Mouse (Mus musculus): Measurements from ENCODE around the gene 1700006A11Rik. TPM values are rescaled to one million over a fixed set of nuclear protein-coding genes. Genes with fewer than 3 reads are reported as not detected.
"Not testable (repeated sequence)": the region's sequence is repeated elsewhere in the genome, so short reads cannot be mapped to it uniquely, and the experiment has no call there.

Gene 1700006A11Rik
- polyA plus RNA-seq (2012; rRNA removed) (not detected in 2 replicates), polyA plus RNA-seq (2014; fragmentation: Nextera tagmentation; extraction: Ambion mirVana) (not detected in 2 replicates)

- Histone ChIP-seq H3K27me3 (ENCODE audit: control insufficient read depth, insufficient read depth, low read length) (no peaks in the 10 kb centered on the region), H3K4me2 (replicated peaks; ENCODE audit: low read depth, low read length, severe bottlenecking) (no peak within 1 kb of the TSS), H3K9ac (ENCODE audit: low read depth, low read length, severe bottlenecking) (no peak within 1 kb of the TSS), H3K9me3 (ENCODE audit: control insufficient read depth, low read length) (no peaks in the 10 kb centered on the region), H3K4me3 (replicated peaks; ENCODE audit: low read length) (no peak within 1 kb of the TSS), H3K36me3 (ENCODE audit: control insufficient read depth, insufficient read depth, low read length) (no peaks in the 10 kb centered on the region), H3K27ac (replicated peaks; ENCODE audit: low read depth, low read length) (no peak within 1 kb of the TSS), H3K4me1 (ENCODE audit: control insufficient read depth, insufficient read depth, low read length) (no peaks in the 10 kb centered on the region)
- ATAC-seq (ENCODE audit: low FRiP score, low read depth), result no peak
- no peak for TF ChIP-seq POLR2A (IDR thresholded peaks at IDR 0.05; ENCODE audit: borderline replicate concordance, extremely low read depth, insufficient read depth, insufficient read length)
- no peak for DNase-seq (ENCODE audit: low spot score)
- WGBS, result 91% methylated on average over 1 of the region's 1 CpGs
These were observed at the start of gene 1700006A11Rik for GRCm38 (mm10) chr3:124425940-124426339. Gene 1700006A11Rik (minus strand): TSS chr3:124426040.

GRCm38 (mm10) chr3:124474291-124474690 is 48.5 kb upstream of the 1700006A11Rik start:
- not testable (repeated sequence) for H3K27me3 ChIP-seq (ENCODE audit: control insufficient read depth, insufficient read depth, low read length); H3K4me1 ChIP-seq (ENCODE audit: control insufficient read depth, insufficient read depth, low read length); H3K9me3 ChIP-seq (ENCODE audit: control insufficient read depth, low read length); H3K9ac ChIP-seq (ENCODE audit: low read depth, low read length, severe bottlenecking); H3K4me3 ChIP-seq (replicated peaks; ENCODE audit: low read length); DNase-seq (ENCODE audit: low spot score); H3K27ac ChIP-seq (replicated peaks; ENCODE audit: low read depth, low read length); H3K4me2 ChIP-seq (replicated peaks; ENCODE audit: low read depth, low read length, severe bottlenecking); H3K36me3 ChIP-seq (ENCODE audit: control insufficient read depth, insufficient read depth, low read length); ATAC-seq (ENCODE audit: low FRiP score, low read depth)
- WGBS, result 94% methylated on average over 5 of the region's 5 CpGs

GRCm38 (mm10) chr3:124466102-124466730 is 40.4 kb upstream of the 1700006A11Rik start:
- H3K36me3 ChIP-seq (ENCODE audit: control insufficient read depth, insufficient read depth, low read length), result no peaks in the 10 kb centered on the region
- no peaks in the 10 kb centered on the region for H3K9me3 ChIP-seq (ENCODE audit: control insufficient read depth, low read length)
- no peak for DNase-seq (ENCODE audit: low spot score)
- no peak overlapping the region for H3K27ac ChIP-seq (replicated peaks; ENCODE audit: low read depth, low read length)
- no peak for TF ChIP-seq POLR2A (IDR thresholded peaks at IDR 0.05; ENCODE audit: borderline replicate concordance, extremely low read depth, insufficient read depth, insufficient read length)
- H3K27me3 ChIP-seq (ENCODE audit: control insufficient read depth, insufficient read depth, low read length), result no peaks in the 10 kb centered on the region
- H3K4me1 ChIP-seq (ENCODE audit: control insufficient read depth, insufficient read depth, low read length), result no peaks in the 10 kb centered on the region
- H3K4me3 ChIP-seq (replicated peaks; ENCODE audit: low read length), result no peak overlapping the region
- 88% methylated on average over 6 of the region's 6 CpGs for WGBS
- no peak overlapping the region for H3K4me2 ChIP-seq (replicated peaks; ENCODE audit: low read depth, low read length, severe bottlenecking)
- ATAC-seq (ENCODE audit: low FRiP score, low read depth), result no peak
- no peak overlapping the region for H3K9ac ChIP-seq (ENCODE audit: low read depth, low read length, severe bottlenecking)

DNA sequence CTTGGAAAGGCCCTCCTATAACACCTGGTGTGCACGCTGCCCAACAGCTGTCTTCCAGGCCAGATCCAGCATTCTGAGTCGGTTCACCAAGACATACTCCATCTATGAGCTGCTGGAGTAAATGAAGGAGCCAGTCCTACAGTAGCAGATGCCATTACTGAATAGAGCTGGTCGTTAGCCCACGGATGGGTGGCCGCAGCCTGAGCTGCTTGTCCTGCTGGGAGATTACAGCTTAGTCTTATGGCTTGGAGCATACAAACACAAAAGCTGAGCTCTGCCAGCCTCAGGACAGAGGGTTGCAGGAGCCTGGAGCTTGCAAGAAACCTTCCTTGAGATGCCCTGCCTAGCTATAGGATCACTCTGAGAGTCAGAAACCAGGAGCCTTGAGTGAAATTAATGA is 33.6 kb downstream of the 1700006A11Rik start:
- H3K27ac ChIP-seq (replicated peaks; ENCODE audit: low read depth, low read length), result no peak overlapping the region
- TF ChIP-seq POLR2A (IDR thresholded peaks at IDR 0.05; ENCODE audit: borderline replicate concordance, extremely low read depth, insufficient read depth, insufficient read length), result no peak
- no peaks in the 10 kb centered on the region for H3K9me3 ChIP-seq (ENCODE audit: control insufficient read depth, low read length)
- H3K9ac ChIP-seq (ENCODE audit: low read depth, low read length, severe bottlenecking), result no peak overlapping the region
- no peak overlapping the region for H3K4me2 ChIP-seq (replicated peaks; ENCODE audit: low read depth, low read length, severe bottlenecking)
- no peaks in the 10 kb centered on the region for H3K36me3 ChIP-seq (ENCODE audit: control insufficient read depth, insufficient read depth, low read length)
- H3K4me1 ChIP-seq (ENCODE audit: control insufficient read depth, insufficient read depth, low read length), result no peaks in the 10 kb centered on the region
- DNase-seq (ENCODE audit: low spot score) (no peak), ATAC-seq (ENCODE audit: low FRiP score, low read depth) (no peak)
- no peak overlapping the region for H3K4me3 ChIP-seq (replicated peaks; ENCODE audit: low read length)
- no peaks in the 10 kb centered on the region for H3K27me3 ChIP-seq (ENCODE audit: control insufficient read depth, insufficient read depth, low read length)
- WGBS, result 48% methylated on average over 5 of the region's 5 CpGs

GRCm38 (mm10) chr3:124390101-124390500 is 35.7 kb downstream of the 1700006A11Rik start:
- Histone ChIP-seq H3K27me3 (ENCODE audit: control insufficient read depth, insufficient read depth, low read length) (no peaks in the 10 kb centered on the region), H3K9ac (ENCODE audit: low read depth, low read length, severe bottlenecking) (no peak overlapping the region), H3K4me3 (replicated peaks; ENCODE audit: low read length) (no peak overlapping the region), H3K36me3 (ENCODE audit: control insufficient read depth, insufficient read depth, low read length) (no peaks in the 10 kb centered on the region), H3K9me3 (ENCODE audit: control insufficient read depth, low read length) (no peaks in the 10 kb centered on the region), H3K27ac (replicated peaks; ENCODE audit: low read depth, low read length) (no peak overlapping the region), H3K4me2 (replicated peaks; ENCODE audit: low read depth, low read length, severe bottlenecking) (no peak overlapping the region), H3K4me1 (ENCODE audit: control insufficient read depth, insufficient read depth, low read length) (no peaks in the 10 kb centered on the region)
- TF ChIP-seq POLR2A (IDR thresholded peaks at IDR 0.05; ENCODE audit: borderline replicate concordance, extremely low read depth, insufficient read depth, insufficient read length), result no peak
- DNase-seq (ENCODE audit: low spot score) (peak; percentile 35), ATAC-seq (ENCODE audit: low FRiP score, low read depth) (no peak)
- 23% methylated on average over 2 of the region's 2 CpGs for WGBS
